Mouse (Mus musculus) forebrain, embryonic 13.5 days (tissue): ENCODE data around the gene Stip1. TPM values are rescaled to one million over a fixed set of nuclear protein-coding genes. Genes with fewer than 3 reads are reported as not detected.

ENCODE experiments used
- ATAC-seq: fragments of 200-750 bp; cut with Nextera tagmentation; 2 replicates; pipeline ENCODE4 v1.8.0; 2017
- H3K27ac ChIP-seq: fragments of 300-500 bp; sonication (generic); 2 replicates; pipeline ENCODE4 v1.5.1; 2015; ENCODE audit warnings: inconsistent platforms, mild to moderate bottlenecking, moderate library complexity
- H3K27me3 ChIP-seq: fragments of 300-500 bp; sonication (generic); 2 replicates; pipeline ENCODE4 v1.6.1; 2015; ENCODE audit warnings: mild to moderate bottlenecking, inconsistent platforms
- H3K36me3 ChIP-seq: fragments of 300-500 bp; sonication (generic); 2 replicates; pipeline ENCODE4 v1.6.1; 2015; ENCODE audit warnings: mild to moderate bottlenecking, inconsistent platforms; ENCODE audit not compliant: poor library complexity, severe bottlenecking
- H3K4me1 ChIP-seq: fragments of 300-500 bp; sonication (generic); 2 replicates; pipeline ENCODE4 v1.6.1; 2015; ENCODE audit warnings: inconsistent platforms
- H3K4me2 ChIP-seq: fragments of 300-500 bp; sonication (generic); 2 replicates; pipeline ENCODE4 v1.6.1; 2015; ENCODE audit warnings: inconsistent platforms, mild to moderate bottlenecking, moderate library complexity
- H3K4me3 ChIP-seq: fragments of 300-500 bp; sonication (generic); 2 replicates; pipeline ENCODE4 v1.5.1; 2015; ENCODE audit warnings: mild to moderate bottlenecking, inconsistent platforms
- H3K9ac ChIP-seq: fragments of 300-500 bp; sonication (generic); 2 replicates; pipeline ENCODE4 v1.6.1; 2015; ENCODE audit warnings: mild to moderate bottlenecking, inconsistent platforms
- H3K9me3 ChIP-seq: fragments of 300-500 bp; sonication (generic); replicated peaks from 2 replicates; pipeline ENCODE4 v1.6.1; 2016; ENCODE audit warnings: inconsistent platforms
- WGBS: fragments of 180-500 bp; shearing (Covaris S2); methylation state at CpG from one replicate; pipeline ENCODE4 v1.1.7; 2015; 5-methylcytosine and 5-hydroxymethylcytosine counted together
- polyA plus RNA-seq: library from polyadenylated mRNA; unstranded; fragments of >200 nt; fragmentation: Nextera tagmentation; extraction: Ambion mirVana; gene quantifications from 2 replicates; pipeline ENCODE4 v1.2.1, GENCODE M21; 2015

Gene Stip1
- polyA plus RNA-seq, 1 experiment from 2014 or later, result 289 TPM

- Histone ChIP-seq H3K27ac (peak overlapping the region; percentile 90), H3K9ac (peak overlapping the region; percentile 98), H3K4me2 (peak overlapping the region; percentile 85), H3K9me3 (no peaks in the 10 kb centered on the region), H3K27me3 (no peaks in the 10 kb centered on the region), H3K36me3 (peaks cover 20% of the 10 kb centered on the region), H3K4me1 (peaks cover 40% of the 10 kb centered on the region), H3K4me3 (peak overlapping the region; percentile 96)
- WGBS, result 2% methylated on average over 32 of the region's 35 CpGs
- peak; percentile 3; the same call in 1 of the 2 replicates for ATAC-seq
Observed at GRCm38 (mm10) chr19:7039088-7039720, 563 bp downstream of the Stip1 start.

DNA sequence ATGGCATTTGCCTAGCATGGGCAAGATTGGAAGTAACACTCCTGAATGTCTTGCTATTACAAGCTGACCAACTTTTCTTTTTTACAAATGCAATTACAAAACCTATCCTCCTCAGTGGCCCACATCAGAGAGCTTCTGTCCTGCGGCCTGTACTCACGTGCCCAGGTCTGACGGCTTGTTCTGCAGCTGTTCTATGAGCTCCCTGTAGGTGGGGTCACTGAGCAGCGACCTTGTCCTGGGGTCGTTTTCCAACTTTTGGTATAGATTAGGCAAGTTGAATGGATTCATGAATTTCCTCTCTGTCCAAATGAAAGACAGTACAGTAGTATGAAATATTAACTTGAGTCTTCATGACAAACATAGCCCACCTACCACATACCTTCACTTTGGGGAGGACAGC is 5.8 kb downstream of the Stip1 start:
- Histone ChIP-seq H3K27ac (no peak overlapping the region), H3K9me3 (no peaks in the 10 kb centered on the region), H3K9ac (no peak overlapping the region), H3K4me1 (peaks cover 32% of the 10 kb centered on the region), H3K4me2 (no peak overlapping the region), H3K4me3 (no peak overlapping the region), H3K36me3 (peaks cover 71% of the 10 kb centered on the region), H3K27me3 (no peaks in the 10 kb centered on the region)
- WGBS, result 88% methylated on average over 5 of the region's 5 CpGs
- no peak for ATAC-seq

GRCm38 (mm10) chr19:7029531-7029930 is 10.2 kb downstream of the Stip1 start:
- Histone ChIP-seq H3K36me3 (peaks cover 97% of the 10 kb centered on the region), H3K27ac (no peak overlapping the region), H3K4me2 (no peak overlapping the region), H3K4me1 (no peaks in the 10 kb centered on the region), H3K9me3 (no peaks in the 10 kb centered on the region), H3K9ac (no peak overlapping the region), H3K4me3 (no peak overlapping the region), H3K27me3 (no peaks in the 10 kb centered on the region)
- no peak for ATAC-seq
- WGBS, result 94% methylated on average over 5 of the region's 5 CpGs

DNA sequence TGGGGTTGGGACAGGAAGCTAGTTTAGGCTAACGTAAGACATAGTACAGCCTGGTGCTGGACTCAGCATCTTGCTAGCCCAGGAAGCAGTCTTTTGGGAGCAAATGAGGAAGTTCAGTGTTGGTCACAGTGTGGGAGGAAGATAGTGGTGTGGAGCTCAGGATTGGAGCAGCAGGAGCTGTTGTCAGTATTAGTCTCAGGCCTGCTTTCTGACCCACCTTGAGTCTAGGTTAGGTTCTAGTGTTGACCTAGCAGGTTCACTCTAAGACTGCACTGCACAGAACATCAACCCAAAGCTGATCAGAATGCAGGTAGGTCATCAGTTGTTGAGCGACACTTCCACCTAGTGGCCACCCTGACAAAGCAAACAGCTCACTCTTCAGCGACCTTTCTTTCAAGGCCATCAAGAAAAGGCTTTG is 19.5 kb downstream of the Stip1 start:
- peaks cover 80% of the 10 kb centered on the region for H3K36me3 ChIP-seq
- 49% methylated on average over 3 of the region's 3 CpGs for WGBS
- H3K9me3 ChIP-seq, result no peaks in the 10 kb centered on the region
- no peak overlapping the region for H3K9ac ChIP-seq
- ATAC-seq, result peak; percentile 19; the same call in 1 of the 2 replicates
- no peaks in the 10 kb centered on the region for H3K4me1 ChIP-seq
- 0 out of 2 replicates have a peak overlapping the region, but pooled peaks have one; percentile 37 for H3K27ac ChIP-seq
- no peak overlapping the region for H3K4me3 ChIP-seq
- H3K4me2 ChIP-seq, result no peak overlapping the region
- no peaks in the 10 kb centered on the region for H3K27me3 ChIP-seq

DNA sequence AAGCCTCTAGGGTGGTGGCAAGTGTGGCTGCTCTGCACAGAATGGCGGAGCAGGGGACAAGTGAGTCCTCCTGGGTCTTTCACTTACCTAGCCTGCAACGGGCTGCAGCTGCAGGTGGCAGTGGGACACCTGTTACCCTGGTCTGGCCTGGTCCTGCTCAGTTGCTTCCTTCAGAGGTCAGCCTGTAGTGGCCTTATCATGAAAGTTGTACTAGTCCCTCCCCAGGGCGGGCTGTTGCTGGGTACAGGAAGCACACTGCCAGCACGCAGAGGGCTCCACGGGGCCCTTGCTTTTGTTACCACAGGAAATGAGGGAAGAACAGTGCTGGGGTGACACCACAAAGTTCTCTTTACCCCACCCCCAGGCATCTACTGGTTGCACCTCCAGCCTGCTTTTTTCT is 20.6 kb downstream of the Stip1 start, which contains the start of gene Fermt3:
Gene Fermt3 (minus strand): TSS at position 279 of the 400 bp plus-strand sequence.
- Histone ChIP-seq H3K9ac (no peak within 1 kb of the TSS), H3K4me1 (no peaks in the 10 kb centered on the region), H3K36me3 (peaks cover 75% of the 10 kb centered on the region), H3K27me3 (no peaks in the 10 kb centered on the region), H3K4me2 (no peak within 1 kb of the TSS), H3K4me3 (no peak within 1 kb of the TSS), H3K9me3 (no peaks in the 10 kb centered on the region), H3K27ac (no peak within 1 kb of the TSS)
- WGBS, result 92% methylated on average over 5 of the region's 5 CpGs
- ATAC-seq, result no peak

DNA sequence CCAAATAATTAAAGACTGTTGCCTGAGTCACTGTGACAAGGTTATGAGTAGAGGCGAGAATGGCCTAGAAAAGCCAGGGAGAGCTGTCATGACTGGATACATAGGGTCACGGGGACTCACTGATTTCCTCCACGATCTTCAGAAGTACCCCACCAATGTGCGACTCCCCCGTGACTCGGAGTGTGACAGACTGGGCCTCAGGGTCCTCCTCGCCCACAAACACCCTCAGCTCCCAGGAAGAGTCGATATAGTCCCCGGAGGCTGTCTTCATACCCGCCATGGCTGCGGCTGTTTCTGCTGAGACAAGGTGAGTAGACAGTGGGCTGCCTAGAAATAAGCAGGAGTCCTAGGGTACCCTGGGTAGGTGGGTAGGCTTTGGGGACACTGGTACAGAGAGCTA is 21.2 kb downstream of the Stip1 start:
- H3K9ac ChIP-seq, result no peak overlapping the region
- no peaks in the 10 kb centered on the region for H3K27me3 ChIP-seq
- H3K36me3 ChIP-seq, result peaks cover 76% of the 10 kb centered on the region
- H3K4me3 ChIP-seq, result no peak overlapping the region
- no peak overlapping the region for H3K4me2 ChIP-seq
- WGBS, result 89% methylated on average over 11 of the region's 11 CpGs
- no peaks in the 10 kb centered on the region for H3K9me3 ChIP-seq
- no peak for ATAC-seq
- H3K4me1 ChIP-seq, result no peaks in the 10 kb centered on the region
- no peak overlapping the region for H3K27ac ChIP-seq

DNA sequence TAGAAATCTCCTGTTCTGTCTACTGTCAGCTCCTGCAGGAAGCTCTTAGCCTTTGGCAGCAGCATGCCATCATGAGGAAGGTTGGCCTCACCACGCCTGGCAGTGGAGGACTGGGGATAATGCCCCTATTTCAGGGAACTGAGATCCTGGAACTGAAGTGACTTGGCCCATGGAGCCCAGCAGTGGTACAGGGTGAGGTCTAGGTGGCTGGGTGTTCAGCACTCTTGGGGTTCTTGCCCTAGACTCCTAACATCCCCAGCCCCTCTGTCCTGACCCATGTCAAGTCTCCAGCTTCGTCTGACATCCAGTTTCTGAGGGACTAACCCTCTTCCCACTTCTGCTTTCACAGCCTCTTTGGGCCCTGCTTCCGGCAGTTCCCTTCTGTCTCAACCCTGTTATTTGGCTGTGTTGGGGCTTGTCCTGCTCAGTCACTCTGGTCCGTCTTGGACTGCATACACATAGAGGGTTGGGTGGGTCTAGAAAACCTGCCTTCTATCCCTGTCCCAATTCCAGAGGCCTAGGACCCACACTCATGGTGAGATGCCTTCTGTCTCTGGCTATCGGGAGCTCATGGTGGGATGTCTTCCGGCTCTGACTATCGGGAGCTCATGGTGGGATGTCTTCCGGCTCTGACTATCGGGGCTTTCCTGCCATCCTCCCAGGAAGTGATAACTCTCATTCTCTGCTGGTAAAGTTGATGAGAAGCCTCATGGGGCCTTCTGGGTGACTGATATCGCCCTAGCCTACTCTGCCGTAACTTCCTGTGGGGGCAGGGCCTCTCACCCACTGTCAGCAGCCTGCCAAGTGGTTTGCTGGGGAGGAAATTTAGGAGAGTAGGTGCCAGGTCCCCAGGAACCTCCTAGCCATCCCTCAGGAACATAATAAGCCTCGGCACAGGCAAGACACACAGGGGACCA is 22.0 kb downstream of the Stip1 start:
- no peak overlapping the region for H3K27ac ChIP-seq
- H3K27me3 ChIP-seq, result no peaks in the 10 kb centered on the region
- H3K36me3 ChIP-seq, result peaks cover 69% of the 10 kb centered on the region
- 84% methylated on average over 12 of the region's 12 CpGs for WGBS
- no peaks in the 10 kb centered on the region for H3K9me3 ChIP-seq
- no peak overlapping the region for H3K9ac ChIP-seq
- no peak overlapping the region for H3K4me3 ChIP-seq
- ATAC-seq, result no peak
- H3K4me1 ChIP-seq, result no peaks in the 10 kb centered on the region
- H3K4me2 ChIP-seq, result no peak overlapping the region

- Histone ChIP-seq H3K36me3 (peaks cover 37% of the 10 kb centered on the region), H3K27me3 (no peaks in the 10 kb centered on the region), H3K9ac (no peak overlapping the region; the same call in 1 of the 2 replicates), H3K4me3 (no peak overlapping the region), H3K9me3 (no peaks in the 10 kb centered on the region), H3K4me2 (no peak overlapping the region), H3K4me1 (no peaks in the 10 kb centered on the region), H3K27ac (no peak overlapping the region)
- ATAC-seq, result no peak
- 92% methylated on average over 20 of the region's 20 CpGs for WGBS
Observed at GRCm38 (mm10) chr19:7014481-7015135, 25.2 kb downstream of the Stip1 start.

GRCm38 (mm10) chr19:7013984-7014383 is 25.8 kb downstream of the Stip1 start:
- Histone ChIP-seq H3K27ac (no peak overlapping the region), H3K4me1 (no peaks in the 10 kb centered on the region), H3K36me3 (peaks cover 31% of the 10 kb centered on the region), H3K4me3 (no peak overlapping the region), H3K9ac (no peak overlapping the region), H3K27me3 (no peaks in the 10 kb centered on the region), H3K9me3 (no peaks in the 10 kb centered on the region), H3K4me2 (no peak overlapping the region)
- WGBS, result 90% methylated on average over 9 of the region's 9 CpGs
- no peak for ATAC-seq

DNA sequence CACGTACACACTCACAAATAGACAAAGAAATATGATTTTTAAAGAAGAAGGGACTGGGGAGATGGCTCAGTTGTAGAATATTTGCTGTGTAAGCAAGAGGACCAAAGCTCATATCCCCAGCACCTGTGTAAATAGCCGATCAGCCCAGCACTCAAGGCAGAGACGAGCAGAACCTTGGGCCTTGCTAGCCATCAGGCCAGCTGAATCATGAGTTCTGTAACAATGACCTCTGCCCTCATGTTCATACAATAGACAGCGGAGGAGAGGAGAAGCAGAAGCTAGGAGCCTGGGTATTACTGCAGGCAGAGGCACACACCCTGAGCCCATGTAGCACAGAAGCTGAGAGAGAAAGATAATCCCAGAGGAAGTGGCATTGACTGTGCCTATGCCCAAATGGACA is 27.3 kb downstream of the Stip1 start:
- no peaks in the 10 kb centered on the region for H3K9me3 ChIP-seq
- H3K9ac ChIP-seq, result no peak overlapping the region
- no peak overlapping the region for H3K4me3 ChIP-seq
- no peaks in the 10 kb centered on the region for H3K27me3 ChIP-seq
- WGBS, result 94% methylated on average over 4 of the region's 4 CpGs
- no peak overlapping the region for H3K27ac ChIP-seq
- H3K4me2 ChIP-seq, result no peak overlapping the region
- peaks cover 16% of the 10 kb centered on the region for H3K36me3 ChIP-seq
- ATAC-seq, result no peak
- H3K4me1 ChIP-seq, result no peaks in the 10 kb centered on the region

- ATAC-seq, result no peak
- 90% methylated on average over 9 of the region's 9 CpGs for WGBS
- Histone ChIP-seq H3K27ac (no peak overlapping the region), H3K9ac (no peak overlapping the region), H3K4me3 (no peak overlapping the region), H3K4me2 (no peak overlapping the region), H3K4me1 (no peaks in the 10 kb centered on the region), H3K27me3 (no peaks in the 10 kb centered on the region), H3K36me3 (no peaks in the 10 kb centered on the region), H3K9me3 (no peaks in the 10 kb centered on the region)
Observed at GRCm38 (mm10) chr19:7006892-7007593, 32.7 kb downstream of the Stip1 start.
